Mouse (Mus musculus) hindbrain, postnatal 0 days (tissue): ENCODE data around the gene Cdh4. TPM values are rescaled to one million over a fixed set of nuclear protein-coding genes. Genes with fewer than 3 reads are reported as not detected.

Experiments used
- ATAC-seq: fragments of 200-750 bp; cut with Nextera tagmentation; 2 replicates; pipeline ENCODE4 v1.8.0; 2017; ENCODE audit warnings: mild to moderate bottlenecking, moderate TSS enrichment, moderate library complexity
- DNase-seq: peaks from one replicate; pipeline ENCODE4 v3.0.0-alpha.2; 2015; ENCODE audit warnings: low spot score
- H3K27ac ChIP-seq: fragments of 300-500 bp; sonication (generic); 2 replicates; pipeline ENCODE4 v1.5.1; 2014; ENCODE audit warnings: mild to moderate bottlenecking
- H3K27me3 ChIP-seq: fragments of 300-500 bp; sonication (generic); 2 replicates; pipeline ENCODE4 v1.6.1; 2014; ENCODE audit warnings: low read length, mixed read lengths; ENCODE audit not compliant: insufficient read depth
- H3K36me3 ChIP-seq: fragments of 300-500 bp; sonication (generic); 2 replicates; pipeline ENCODE4 v1.6.1; 2014; ENCODE audit warnings: low read length, mixed read lengths; ENCODE audit not compliant: insufficient read depth
- H3K4me1 ChIP-seq: fragments of 300-500 bp; sonication (generic); 2 replicates; pipeline ENCODE4 v1.6.1; 2014; ENCODE audit warnings: antibody characterized with exemption, low read length, mixed read lengths; ENCODE audit not compliant: insufficient read depth
- H3K4me2 ChIP-seq: fragments of 300-500 bp; sonication (generic); 2 replicates; pipeline ENCODE4 v1.6.1; 2014; ENCODE audit warnings: low read depth, mild to moderate bottlenecking, low read length, moderate library complexity, mixed read lengths
- H3K4me3 ChIP-seq: fragments of 300-500 bp; sonication (generic); 2 replicates; pipeline ENCODE4 v1.5.1; 2014; ENCODE audit warnings: low read length
- H3K9ac ChIP-seq: fragments of 300-500 bp; sonication (generic); replicated peaks from 2 replicates; pipeline ENCODE4 v1.6.1; 2014; ENCODE audit warnings: mild to moderate bottlenecking, low read length, moderate library complexity, mixed read lengths
- H3K9me3 ChIP-seq: fragments of 300-500 bp; sonication (generic); 2 replicates; pipeline ENCODE4 v1.6.1; 2016; ENCODE audit warnings: low read length, mixed read lengths
- CTCF ChIP-seq: IDR thresholded peaks from 2 replicates; pipeline ENCODE4 v1.5.1; 2016; ENCODE audit warnings: antibody characterized with exemption, control low read depth, low read depth
- WGBS: fragments of 180-500 bp; shearing (Covaris S2); extraction: QIAGEN DNeasy Blood & Tissue Kit; methylation state at CpG from one replicate; pipeline ENCODE4 v1.1.7; 2014; 5-methylcytosine and 5-hydroxymethylcytosine counted together
- polyA plus RNA-seq: library from polyadenylated mRNA; unstranded; fragments of >200 nt; fragmentation: Nextera tagmentation; extraction: Ambion mirVana; gene quantifications from 2 replicates; pipeline ENCODE4 v1.2.1, GENCODE M21; 2015
- total RNA-seq: library from RNA; depleted of rRNA; stranded (reverse); fragments of >200 nt; gene quantifications from 2 replicates; pipeline ENCODE4 v1.2.3, GENCODE M21; 2014

Gene Cdh4
- total and polyA plus RNA-seq, 2 experiments from 2014 or later = 42.1 to 66.8 TPM

DNA sequence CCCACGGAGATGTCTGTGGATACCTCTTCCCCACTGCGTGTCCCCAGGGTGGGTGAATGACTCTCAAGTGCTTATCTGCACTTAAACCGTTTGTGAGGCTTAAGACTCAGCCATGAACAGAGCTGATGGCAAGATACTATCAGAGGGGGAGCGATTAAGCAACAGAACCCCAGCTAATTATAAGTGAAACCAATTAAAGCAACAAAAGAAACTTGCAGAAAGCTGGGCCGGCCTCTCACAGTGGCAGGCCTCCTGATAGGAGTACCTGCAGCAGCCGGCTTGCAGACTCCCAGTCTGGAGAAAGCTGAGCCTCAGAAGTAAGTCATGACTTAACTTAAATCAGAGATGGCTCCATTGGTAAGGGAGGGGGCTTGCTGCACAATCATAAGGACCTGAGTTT, 93.0 kb downstream of the Cdh4 start:
- no peak for TF ChIP-seq CTCF
- ATAC-seq = no peak
- no peak for DNase-seq
- 33% methylated on average over 6 of the region's 6 CpGs for WGBS
- Histone ChIP-seq H3K4me3 (no peak overlapping the region), H3K4me1 (peaks cover 31% of the 10 kb centered on the region), H3K4me2 (no peak overlapping the region), H3K36me3 (no peaks in the 10 kb centered on the region), H3K27me3 (no peaks in the 10 kb centered on the region), H3K9me3 (no peaks in the 10 kb centered on the region), H3K9ac (no peak overlapping the region), H3K27ac (no peak overlapping the region)

DNA sequence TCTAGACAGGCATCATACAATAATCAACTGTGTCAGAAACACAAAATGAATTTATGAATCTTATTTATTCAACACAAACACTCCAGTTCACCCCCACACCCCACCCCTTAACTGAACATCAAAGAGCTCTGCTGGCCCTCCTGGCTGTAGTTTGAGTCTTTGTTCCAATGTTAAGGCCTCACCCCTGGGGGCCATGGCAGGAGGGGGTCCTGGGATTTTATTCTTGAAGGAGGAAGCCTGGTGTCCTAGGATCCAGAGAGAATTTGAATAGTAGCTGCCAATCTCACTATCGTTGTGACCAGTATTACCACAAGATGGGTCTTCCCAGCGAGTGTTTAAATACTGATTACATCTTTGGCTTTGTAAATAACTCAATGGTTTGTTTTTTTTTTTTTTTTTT, 94.5 kb downstream of the Cdh4 start:
- no peak for TF ChIP-seq CTCF
- Histone ChIP-seq H3K4me3 (no peak overlapping the region), H3K9ac (no peak overlapping the region), H3K27me3 (no peaks in the 10 kb centered on the region), H3K4me1 (peaks cover 25% of the 10 kb centered on the region), H3K4me2 (no peak overlapping the region), H3K9me3 (no peaks in the 10 kb centered on the region), H3K36me3 (no peaks in the 10 kb centered on the region), H3K27ac (no peak overlapping the region)
- no peak for ATAC-seq
- no peak for DNase-seq
- WGBS = 13% methylated on average over 2 of the region's 2 CpGs

GRCm38 (mm10) chr2:179537390-179537789, 95.2 kb downstream of the Cdh4 start:
- peak; percentile 54 for TF ChIP-seq CTCF
- peaks cover 25% of the 10 kb centered on the region for H3K4me1 ChIP-seq
- H3K27ac ChIP-seq = peak overlapping the region; percentile 41; the same call in 1 of the 2 replicates
- WGBS = 3% methylated on average over 19 of the region's 19 CpGs
- H3K4me3 ChIP-seq = no peak overlapping the region
- ATAC-seq (peak; percentile 97), DNase-seq (peak; percentile 94)
- H3K9me3 ChIP-seq = no peaks in the 10 kb centered on the region
- H3K9ac ChIP-seq = 0 out of 2 replicates have a peak overlapping the region, but pooled peaks have one; percentile 9
- peak overlapping the region; percentile 19 for H3K4me2 ChIP-seq
- H3K27me3 ChIP-seq = no peaks in the 10 kb centered on the region
- no peaks in the 10 kb centered on the region for H3K36me3 ChIP-seq

DNA sequence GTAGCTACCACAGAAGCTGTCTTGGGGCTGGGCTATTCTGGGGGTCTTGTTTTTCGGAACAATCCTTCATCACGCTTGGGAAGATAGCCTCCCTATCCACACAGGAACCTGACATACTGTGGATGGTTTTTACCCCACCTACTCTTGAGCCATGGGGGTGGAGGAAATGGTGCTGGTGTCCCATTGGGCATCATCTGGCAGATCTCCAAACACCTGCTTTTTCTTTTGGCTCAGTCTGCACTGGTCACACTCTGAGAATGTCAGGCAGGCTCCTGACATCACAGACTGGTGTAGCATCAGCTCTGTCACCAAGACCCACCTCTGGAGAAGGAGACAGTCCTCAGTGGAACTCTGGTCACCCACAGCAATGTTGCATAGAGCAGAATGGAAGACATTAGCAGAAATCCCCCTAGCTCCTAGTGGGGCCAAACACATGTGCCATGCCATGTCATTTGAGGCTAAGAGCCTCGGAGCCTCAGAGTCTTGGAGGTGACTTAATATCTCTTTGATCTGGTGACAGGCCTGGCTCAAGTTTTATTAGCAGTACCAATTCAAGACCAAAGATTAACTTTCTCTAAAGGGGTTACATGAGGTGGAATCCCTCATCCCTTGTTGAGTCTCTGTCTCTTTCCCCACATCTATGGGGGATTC, 95.7 kb downstream of the Cdh4 start:
- H3K4me2 ChIP-seq = peak overlapping the region; percentile 19
- no peaks in the 10 kb centered on the region for H3K27me3 ChIP-seq
- TF ChIP-seq CTCF = no peak
- H3K9me3 ChIP-seq = no peaks in the 10 kb centered on the region
- DNase-seq (no peak), ATAC-seq (peak; percentile 34)
- H3K4me1 ChIP-seq = peaks cover 25% of the 10 kb centered on the region
- no peak overlapping the region for H3K9ac ChIP-seq
- H3K4me3 ChIP-seq = no peak overlapping the region
- WGBS = 20% methylated on average over 3 of the region's 3 CpGs
- H3K36me3 ChIP-seq = no peaks in the 10 kb centered on the region
- H3K27ac ChIP-seq = peak overlapping the region; percentile 41; the same call in 1 of the 2 replicates

DNA sequence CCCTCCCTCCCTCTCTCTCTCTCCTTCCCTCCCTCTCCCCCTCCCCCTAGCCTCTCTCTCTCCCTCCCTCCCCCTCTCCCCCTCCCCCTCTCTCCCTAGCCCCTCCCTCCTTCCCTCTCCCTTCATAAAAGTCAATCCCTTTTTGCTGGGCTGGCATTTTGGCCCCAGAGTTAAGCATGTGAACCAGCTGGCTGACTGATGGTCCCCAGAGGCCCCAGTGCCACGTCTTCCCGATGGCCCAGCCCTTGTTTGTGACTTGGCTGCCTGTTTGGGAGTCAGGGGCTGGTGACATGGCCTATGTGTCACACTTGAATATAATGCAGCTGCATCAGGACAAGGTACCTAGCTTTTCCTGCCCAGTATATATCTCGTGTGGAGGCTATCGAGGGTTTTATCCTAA, 96.3 kb downstream of the Cdh4 start:
- Histone ChIP-seq H3K36me3 (no peaks in the 10 kb centered on the region), H3K27me3 (no peaks in the 10 kb centered on the region), H3K4me3 (no peak overlapping the region), H3K4me1 (peaks cover 25% of the 10 kb centered on the region), H3K9me3 (no peaks in the 10 kb centered on the region), H3K27ac (no peak overlapping the region), H3K9ac (no peak overlapping the region), H3K4me2 (no peak overlapping the region)
- WGBS = 40% methylated on average over 4 of the region's 4 CpGs
- ATAC-seq = no peak
- DNase-seq = peak; percentile 59
- TF ChIP-seq CTCF = no peak

GRCm38 (mm10) chr2:179539532-179540245, 97.5 kb downstream of the Cdh4 start:
- H3K9ac ChIP-seq = no peak overlapping the region
- H3K4me2 ChIP-seq = no peak overlapping the region
- no peak for ATAC-seq
- no peak for TF ChIP-seq CTCF
- no peaks in the 10 kb centered on the region for H3K27me3 ChIP-seq
- H3K36me3 ChIP-seq = no peaks in the 10 kb centered on the region
- peaks cover 25% of the 10 kb centered on the region for H3K4me1 ChIP-seq
- no peak for DNase-seq
- H3K9me3 ChIP-seq = no peaks in the 10 kb centered on the region
- no peak overlapping the region for H3K27ac ChIP-seq
- WGBS = 19% methylated on average over 9 of the region's 9 CpGs
- no peak overlapping the region for H3K4me3 ChIP-seq

DNA sequence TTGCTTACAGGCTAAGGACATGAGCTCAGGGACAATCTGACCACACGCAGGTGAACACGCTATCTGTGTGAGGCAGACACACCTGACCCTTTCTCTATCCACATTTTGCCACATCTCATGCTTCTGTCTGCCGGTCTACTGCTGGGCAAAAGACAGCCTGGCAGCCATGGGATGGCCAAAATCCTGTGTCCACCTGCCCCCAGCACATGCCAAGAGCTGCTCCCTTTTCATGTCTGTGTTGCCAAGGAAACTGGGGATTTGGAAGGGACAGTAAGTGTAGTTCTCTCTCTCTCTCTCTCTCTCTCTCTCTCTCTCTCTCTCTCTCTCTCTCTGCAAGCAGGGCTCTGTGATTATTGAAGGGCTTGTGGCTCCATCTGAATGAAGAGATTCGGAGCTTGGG, 98.9 kb downstream of the Cdh4 start:
- Histone ChIP-seq H3K4me2 (no peak overlapping the region), H3K9me3 (no peaks in the 10 kb centered on the region), H3K27ac (no peak overlapping the region), H3K4me1 (peaks cover 25% of the 10 kb centered on the region), H3K4me3 (no peak overlapping the region), H3K27me3 (no peaks in the 10 kb centered on the region), H3K36me3 (no peaks in the 10 kb centered on the region), H3K9ac (no peak overlapping the region)
- WGBS = 85% methylated on average over 4 of the region's 4 CpGs
- ATAC-seq (no peak), DNase-seq (no peak)
- no peak for TF ChIP-seq CTCF
